Mouse (Mus musculus): ENCODE measurements around the gene Baiap2.

DNA sequence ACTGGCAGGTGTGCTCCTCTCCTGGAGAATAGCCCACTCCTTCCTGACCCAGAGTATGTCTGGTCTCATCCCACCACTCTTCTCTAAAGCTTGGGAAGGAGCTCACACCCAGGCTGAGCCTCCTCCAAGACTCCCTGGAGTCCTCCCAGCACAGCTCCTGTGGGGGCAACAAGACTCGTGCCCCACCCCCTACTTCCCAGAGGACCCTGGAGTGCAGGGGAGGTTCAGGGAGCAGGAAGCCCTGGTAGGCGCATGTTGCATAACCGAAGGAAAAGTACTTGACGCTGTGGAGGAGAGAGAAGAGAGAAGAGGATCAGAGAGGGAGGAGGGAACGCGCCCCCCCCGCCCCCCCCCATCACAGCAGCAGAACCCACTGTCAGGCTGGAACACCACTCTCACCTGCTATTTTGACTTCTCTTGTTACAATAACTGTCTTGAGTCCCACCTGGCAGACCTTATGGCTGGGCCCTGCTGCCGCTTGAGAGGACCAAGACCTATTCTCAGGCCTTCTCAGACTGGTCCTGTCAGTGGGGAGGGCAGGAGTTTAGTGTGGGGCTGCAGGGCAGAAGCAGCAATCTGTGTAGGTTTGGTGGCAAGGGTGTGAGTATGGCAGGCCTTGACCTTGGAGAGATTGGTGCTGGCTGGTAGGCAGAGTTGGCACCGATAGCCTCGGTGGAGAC, 48.2 kb downstream of the Baiap2 start:
- TF ChIP-seq CTCF (conservative IDR thresholded peaks at IDR 0.05; ENCODE audit: insufficient read depth, insufficient read length, low read depth, low read length) = no peak
- TF ChIP-seq POLR2A (IDR thresholded peaks at IDR 0.05; ENCODE audit: low read depth, low read length) = no peak

Measured in kidney, adult 2 months (tissue).